Mouse (Mus musculus) ES-E14 (cell line): ENCODE data around the gene C730034F03Rik.

Experiments
- HCFC1 ChIP-seq: IDR thresholded peaks from 2 replicates; pipeline ENCODE4 v1.6.1; 2012; ENCODE audit warnings: low read length, inconsistent platforms, borderline replicate concordance; ENCODE audit not compliant: insufficient read depth
- MAFK ChIP-seq: IDR thresholded peaks from 2 replicates; pipeline ENCODE4 v1.6.1; 2014; ENCODE audit warnings: mild to moderate bottlenecking, low read depth, low read length, inconsistent platforms; ENCODE audit not compliant: insufficient read depth
- ZNF384 ChIP-seq: IDR thresholded peaks from 2 replicates; pipeline ENCODE4 v1.6.1; 2012; ENCODE audit warnings: low read depth, low read length, inconsistent platforms

DNA sequence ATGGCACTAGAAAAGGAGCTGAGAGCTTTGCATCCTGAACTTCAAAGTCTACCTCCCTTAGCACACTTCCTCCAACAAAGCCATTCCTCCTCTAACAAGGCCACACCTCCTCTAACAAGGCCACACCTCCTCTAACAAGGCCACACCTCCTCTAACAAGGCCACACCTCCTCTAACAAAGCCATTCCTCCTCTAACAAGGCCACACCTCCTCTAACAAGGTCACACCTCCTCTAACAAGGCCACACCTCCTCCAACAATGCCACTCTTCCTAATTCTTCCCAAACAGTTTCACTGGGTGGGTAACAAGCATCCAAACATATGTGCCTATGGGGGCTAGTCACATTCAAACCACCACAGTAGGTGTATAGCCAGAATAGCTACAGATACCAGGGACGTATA is 26.9 kb upstream of the C730034F03Rik start:
- TF ChIP-seq ZNF384: no peak
- TF ChIP-seq HCFC1: no peak
- TF ChIP-seq MAFK: no peak
